Mouse (Mus musculus): ENCODE data around the gene Slc22a14.

DNA sequence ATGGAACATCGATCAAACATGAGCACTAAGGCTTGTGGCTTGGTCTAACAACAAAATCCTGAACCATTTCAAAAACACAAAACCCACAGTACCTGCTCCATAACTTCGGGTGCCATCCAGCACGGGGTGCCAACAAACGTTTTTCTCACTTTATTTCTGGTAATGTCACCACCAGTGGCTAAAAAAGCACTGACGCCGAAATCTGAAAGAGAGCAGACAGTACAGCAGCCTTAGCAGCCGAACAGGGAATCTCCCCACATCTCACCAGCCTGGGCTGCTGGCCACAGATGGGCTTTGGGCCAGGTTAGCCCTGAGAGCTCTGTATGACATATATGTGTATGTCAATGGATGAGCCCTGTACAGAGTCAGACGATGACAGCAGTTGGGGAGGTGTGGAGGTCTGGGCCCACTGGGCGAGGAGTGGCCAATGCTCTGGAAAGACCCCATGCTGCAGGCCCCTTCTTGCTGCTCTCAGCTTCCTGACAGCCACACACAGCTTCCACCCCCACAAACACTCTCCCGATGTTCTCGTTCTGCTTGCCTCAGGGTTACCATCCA, 96.7 kb downstream of the Slc22a14 start:
- TF ChIP-seq POLR2A (IDR thresholded peaks at IDR 0.05; ENCODE audit: borderline replicate concordance, extremely low read depth, insufficient read depth, insufficient read length, poor library complexity, severe bottlenecking) = no peak
- TF ChIP-seq CTCF (IDR thresholded peaks at IDR 0.05; ENCODE audit: borderline replicate concordance, extremely low read depth, insufficient read depth, insufficient read length) = no peak

Data from brain, embryonic 14.5 days (tissue).